Mouse (Mus musculus) erythroblast, embryonic 14.5 days (primary cell): ENCODE data around the gene Tspan9. TPM values are rescaled to one million over a fixed set of nuclear protein-coding genes. Genes with fewer than 3 reads are reported as not detected.

Experiments
- H3K27me3 ChIP-seq: 2 replicates; pipeline ENCODE4 v1.6.1; 2012; ENCODE audit warnings: inconsistent platforms; ENCODE audit not compliant: control insufficient read depth
- H3K36me3 ChIP-seq: 2 replicates; pipeline ENCODE4 v1.6.1; 2012; ENCODE audit warnings: mild to moderate bottlenecking, inconsistent platforms; ENCODE audit not compliant: control insufficient read depth
- H3K4me1 ChIP-seq: 2 replicates; pipeline ENCODE4 v1.6.1; 2012; ENCODE audit warnings: inconsistent platforms; ENCODE audit not compliant: control insufficient read depth
- H3K4me3 ChIP-seq: replicated peaks from 2 replicates; pipeline ENCODE3; 2012; ENCODE audit warnings: moderate library complexity, mild to moderate bottlenecking, inconsistent platforms
- H3K9me3 ChIP-seq: 2 replicates; pipeline ENCODE4 v1.6.1; 2012; ENCODE audit warnings: low read length, inconsistent platforms, mixed read lengths; ENCODE audit not compliant: control insufficient read depth
- GATA1 ChIP-seq: IDR thresholded peaks from 2 replicates; pipeline ENCODE4 v1.6.1; 2012; ENCODE audit warnings: low read length, inconsistent platforms, mixed read lengths
- TAL1 ChIP-seq: IDR thresholded peaks from 3 replicates; pipeline ENCODE4 v1.6.1; 2012; ENCODE audit warnings: low read length, inconsistent platforms, mixed read lengths
- polyA plus RNA-seq: library from polyadenylated mRNA; stranded (reverse); fragments of >175 nt; gene quantifications from 2 replicates; pipeline ENCODE4 v1.2.3, GENCODE M21; 2012

Gene Tspan9
- polyA plus RNA-seq, 1 experiment: 0.04 TPM

- Histone ChIP-seq H3K9me3 (no peaks in the 10 kb centered on the region), H3K4me3 (no peak overlapping the region), H3K36me3 (no peaks in the 10 kb centered on the region), H3K4me1 (no peaks in the 10 kb centered on the region; the same call in 1 of the 2 replicates), H3K27me3 (peaks cover 39% of the 10 kb centered on the region)
- no peak for TF ChIP-seq GATA1
- TF ChIP-seq TAL1: no peak
Observed at GRCm38 (mm10) chr6:128032252-128033171, 110.9 kb downstream of the Tspan9 start.

GRCm38 (mm10) chr6:128031584-128031983 lies 111.8 kb downstream of the Tspan9 start:
- no peaks in the 10 kb centered on the region; the same call in 1 of the 2 replicates for H3K4me1 ChIP-seq
- H3K4me3 ChIP-seq: no peak overlapping the region
- peaks cover 36% of the 10 kb centered on the region for H3K27me3 ChIP-seq
- H3K36me3 ChIP-seq: no peaks in the 10 kb centered on the region
- H3K9me3 ChIP-seq: no peaks in the 10 kb centered on the region
- TF ChIP-seq TAL1: no peak
- no peak for TF ChIP-seq GATA1

- Histone ChIP-seq H3K4me1 (no peaks in the 10 kb centered on the region; the same call in 1 of the 2 replicates), H3K27me3 (peaks cover 34% of the 10 kb centered on the region), H3K4me3 (no peak overlapping the region), H3K36me3 (no peaks in the 10 kb centered on the region), H3K9me3 (no peaks in the 10 kb centered on the region)
- TF ChIP-seq GATA1 (no peak), TAL1 (no peak)
Observed at GRCm38 (mm10) chr6:128031096-128031495, 112.3 kb downstream of the Tspan9 start.

- Histone ChIP-seq H3K36me3 (no peaks in the 10 kb centered on the region), H3K27me3 (peaks cover 28% of the 10 kb centered on the region), H3K4me1 (no peaks in the 10 kb centered on the region; the same call in 1 of the 2 replicates), H3K9me3 (no peaks in the 10 kb centered on the region), H3K4me3 (no peak overlapping the region)
- TF ChIP-seq GATA1 (no peak), TAL1 (no peak)
Observed at GRCm38 (mm10) chr6:128030475-128030874, 112.9 kb downstream of the Tspan9 start.

DNA sequence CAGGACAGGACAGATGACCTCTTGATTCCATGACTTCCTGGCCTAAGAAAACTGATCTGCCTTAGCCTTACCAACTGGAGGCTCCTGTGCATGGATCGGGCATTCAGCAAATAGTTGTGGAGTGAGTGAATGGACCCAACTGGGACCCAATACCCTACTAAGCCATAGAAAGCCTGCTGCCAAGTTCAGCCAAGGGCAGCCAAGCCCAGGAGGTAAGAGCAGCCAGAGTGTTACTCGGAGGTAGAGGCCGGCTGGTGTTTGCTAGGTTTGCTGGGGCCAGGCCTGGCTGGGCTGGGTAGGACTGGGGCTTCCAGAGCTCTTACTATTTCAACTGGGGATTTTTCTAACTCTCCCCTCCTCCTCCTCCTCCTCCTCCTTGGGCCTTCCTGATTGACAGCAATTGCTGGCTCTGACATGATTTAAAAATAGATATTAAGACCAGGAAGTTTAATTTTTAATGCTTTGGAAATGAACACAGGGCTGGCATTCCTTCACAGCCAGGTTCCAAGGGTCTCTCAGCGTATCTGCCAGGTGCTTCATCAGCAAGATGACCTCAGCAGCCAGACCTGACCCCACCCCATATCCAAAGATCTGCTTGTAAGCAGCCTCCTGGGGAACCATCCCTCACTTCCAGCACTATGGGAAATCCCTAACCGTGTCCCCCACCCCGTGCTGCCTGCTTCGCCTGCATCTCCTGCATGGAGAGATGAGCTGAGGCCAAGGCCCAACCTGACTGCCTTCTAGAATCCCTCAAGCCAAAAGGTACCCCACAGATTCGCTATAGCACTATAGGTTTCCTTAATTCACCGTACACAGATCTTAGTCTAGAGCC lies 113.7 kb downstream of the Tspan9 start:
- Histone ChIP-seq H3K27me3 (peaks cover 20% of the 10 kb centered on the region), H3K9me3 (no peaks in the 10 kb centered on the region), H3K36me3 (no peaks in the 10 kb centered on the region), H3K4me1 (no peaks in the 10 kb centered on the region; the same call in 1 of the 2 replicates), H3K4me3 (no peak overlapping the region)
- TF ChIP-seq GATA1 (no peak), TAL1 (no peak)

DNA sequence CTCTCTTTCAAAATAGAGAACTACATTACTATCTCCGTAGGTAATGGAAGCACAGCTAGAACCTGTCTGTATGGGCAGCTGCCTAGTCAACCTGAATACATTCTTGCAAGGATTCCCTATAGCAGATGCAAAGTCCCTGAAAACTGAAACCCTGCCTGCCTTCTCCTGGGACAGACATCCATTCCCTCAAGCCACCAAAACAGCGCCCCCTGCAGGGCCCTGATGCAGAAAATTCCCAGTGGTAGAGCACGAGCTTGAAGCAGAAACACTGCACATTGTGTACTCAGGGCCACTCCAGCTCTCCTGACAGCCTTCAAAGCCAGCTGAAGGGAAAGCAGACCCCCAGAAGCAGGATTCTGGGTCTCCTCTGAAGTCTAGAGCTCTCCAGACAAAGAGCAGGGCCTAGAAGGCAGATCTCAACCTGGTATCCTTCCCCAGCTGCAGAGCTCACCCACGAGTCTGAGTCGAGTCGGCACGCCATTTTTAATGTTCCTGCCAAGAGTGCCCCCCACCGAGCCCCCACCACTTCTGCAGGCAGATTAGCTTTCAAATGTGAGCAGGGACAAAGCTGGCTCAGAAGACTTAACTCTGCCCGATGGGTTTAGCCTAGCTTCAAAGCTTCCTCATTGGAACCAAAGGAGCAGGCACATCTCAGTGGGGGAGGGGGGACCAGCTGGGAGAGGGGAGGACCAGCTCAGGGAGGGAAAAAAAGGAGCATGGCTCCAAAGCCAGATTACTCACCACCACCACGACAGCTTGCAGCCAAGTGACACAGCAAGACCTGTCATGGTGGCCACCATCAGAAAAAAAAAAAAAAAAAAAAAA lies 115.1 kb downstream of the Tspan9 start:
- no peaks in the 10 kb centered on the region for H3K9me3 ChIP-seq
- H3K4me3 ChIP-seq: no peak overlapping the region
- TF ChIP-seq TAL1 (no peak), GATA1 (no peak)
- H3K36me3 ChIP-seq: no peaks in the 10 kb centered on the region
- H3K27me3 ChIP-seq: peaks cover 6% of the 10 kb centered on the region
- no peaks in the 10 kb centered on the region for H3K4me1 ChIP-seq

- H3K4me3 ChIP-seq: no peak overlapping the region
- no peaks in the 10 kb centered on the region for H3K36me3 ChIP-seq
- no peaks in the 10 kb centered on the region for H3K9me3 ChIP-seq
- TF ChIP-seq GATA1: no peak
- TF ChIP-seq TAL1: no peak
- H3K4me1 ChIP-seq: no peaks in the 10 kb centered on the region
- no peaks in the 10 kb centered on the region for H3K27me3 ChIP-seq
Observed at GRCm38 (mm10) chr6:128025997-128026396, 117.4 kb downstream of the Tspan9 start.

DNA sequence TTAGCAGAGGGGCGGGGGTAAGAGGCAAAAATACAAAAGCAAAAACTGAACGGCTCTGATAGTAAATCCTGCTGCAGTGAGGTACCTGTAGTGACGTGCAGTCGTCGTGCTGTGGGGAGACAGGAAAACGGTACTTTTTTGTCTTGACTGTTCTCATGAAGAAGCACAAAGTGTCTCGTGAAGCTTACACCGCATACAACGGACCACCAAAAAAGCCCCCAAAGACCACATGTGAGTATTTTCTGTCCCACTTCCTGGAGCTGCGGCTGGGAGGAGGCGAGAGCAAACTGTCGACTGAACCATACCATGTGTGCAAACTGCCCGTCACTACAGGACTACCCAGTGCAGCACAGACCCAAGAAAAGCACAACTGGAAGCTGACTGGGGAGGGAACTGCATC lies 117.8 kb downstream of the Tspan9 start:
- Histone ChIP-seq H3K4me1 (no peaks in the 10 kb centered on the region), H3K9me3 (no peaks in the 10 kb centered on the region), H3K4me3 (no peak overlapping the region), H3K36me3 (no peaks in the 10 kb centered on the region), H3K27me3 (no peaks in the 10 kb centered on the region)
- TF ChIP-seq TAL1 (no peak), GATA1 (no peak)
